Mouse (Mus musculus): ENCODE data around the gene Smchd1. TPM values are rescaled to one million over a fixed set of nuclear protein-coding genes. Genes with fewer than 3 reads are reported as not detected.

Smchd1 gene
- polyA plus RNA-seq, 1 experiment from 2014 or later = 24.6 TPM

DNA sequence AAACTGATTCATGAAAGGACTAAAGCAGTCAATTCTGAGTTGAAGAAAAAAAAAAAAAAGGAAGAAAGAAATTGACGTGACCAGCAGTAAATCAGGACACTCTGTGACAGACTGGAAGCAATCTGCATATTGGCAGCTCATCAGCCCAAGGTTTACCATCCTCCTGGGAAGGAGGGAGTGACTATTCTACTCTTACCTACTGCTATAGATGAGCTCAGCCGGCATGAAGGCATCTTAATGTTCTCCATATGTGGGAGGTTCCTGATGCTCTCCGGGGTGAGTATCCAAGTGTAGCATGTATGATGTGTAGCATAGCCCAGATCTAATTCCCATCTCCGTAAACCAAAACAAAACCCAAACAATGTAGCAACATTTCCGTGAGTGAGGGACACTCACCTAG lies 173.7 kb downstream of the Smchd1 start:
- peaks cover 2% of the 10 kb centered on the region; the same call in 1 of the 2 replicates for H3K4me1 ChIP-seq (ENCODE audit: control insufficient read depth, low read depth, low read length)
- no peak overlapping the region for H3K4me3 ChIP-seq (ENCODE audit: low read depth, low read length)
- no peak overlapping the region for H3K9ac ChIP-seq (ENCODE audit: low read depth, low read length)
- ATAC-seq (ENCODE audit: low read depth) = no peak
- H3K27ac ChIP-seq (ENCODE audit: low read length) = no peak overlapping the region
- 69% methylated on average over 5 of the region's 5 CpGs for WGBS (ENCODE audit: insufficient replicate concordance)
- H3K36me3 ChIP-seq (ENCODE audit: control insufficient read depth, insufficient read depth) = no peaks in the 10 kb centered on the region
- H3K4me2 ChIP-seq (ENCODE audit: low read depth, low read length) = no peak overlapping the region
- H3K27me3 ChIP-seq (ENCODE audit: control insufficient read depth, insufficient read depth, low read depth, low read length) = no peaks in the 10 kb centered on the region
- no peaks in the 10 kb centered on the region for H3K9me3 ChIP-seq (replicated peaks; ENCODE audit: control insufficient read depth, low read length)

DNA sequence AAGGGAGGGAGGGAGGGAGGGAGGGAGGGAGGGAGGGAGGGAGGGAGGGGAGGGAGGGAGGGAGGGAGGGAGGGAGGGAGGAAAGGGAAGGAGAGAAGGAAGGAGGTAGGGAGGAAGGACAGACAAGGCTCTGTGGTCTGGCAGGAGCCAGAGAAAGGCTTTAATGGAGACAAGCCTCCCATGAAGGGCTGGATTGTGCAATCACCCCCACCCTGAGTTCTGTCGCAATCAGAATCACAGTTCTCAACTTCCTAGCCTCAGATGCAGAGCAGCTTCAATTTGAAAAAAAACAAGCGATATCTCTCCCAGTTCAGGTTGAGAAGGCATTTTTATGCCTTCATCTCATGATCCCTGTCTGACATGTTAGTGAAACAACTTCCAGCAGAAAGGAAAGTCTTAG lies 174.8 kb downstream of the Smchd1 start:
- Histone ChIP-seq H3K36me3 (ENCODE audit: control insufficient read depth, insufficient read depth) (no peaks in the 10 kb centered on the region), H3K27ac (ENCODE audit: low read length) (peak overlapping the region; percentile 30; the same call in 1 of the 2 replicates), H3K27me3 (ENCODE audit: control insufficient read depth, insufficient read depth, low read depth, low read length) (no peaks in the 10 kb centered on the region), H3K4me2 (ENCODE audit: low read depth, low read length) (no peak overlapping the region), H3K9me3 (replicated peaks; ENCODE audit: control insufficient read depth, low read length) (no peaks in the 10 kb centered on the region), H3K4me3 (ENCODE audit: low read depth, low read length) (no peak overlapping the region), H3K4me1 (ENCODE audit: control insufficient read depth, low read depth, low read length) (peaks cover 4% of the 10 kb centered on the region), H3K9ac (ENCODE audit: low read depth, low read length) (no peak overlapping the region)
- peak; percentile 48; the same call in 1 of the 2 replicates for ATAC-seq (ENCODE audit: low read depth)
- WGBS (ENCODE audit: insufficient replicate concordance) = 46% methylated on average over 2 of the region's 2 CpGs

DNA sequence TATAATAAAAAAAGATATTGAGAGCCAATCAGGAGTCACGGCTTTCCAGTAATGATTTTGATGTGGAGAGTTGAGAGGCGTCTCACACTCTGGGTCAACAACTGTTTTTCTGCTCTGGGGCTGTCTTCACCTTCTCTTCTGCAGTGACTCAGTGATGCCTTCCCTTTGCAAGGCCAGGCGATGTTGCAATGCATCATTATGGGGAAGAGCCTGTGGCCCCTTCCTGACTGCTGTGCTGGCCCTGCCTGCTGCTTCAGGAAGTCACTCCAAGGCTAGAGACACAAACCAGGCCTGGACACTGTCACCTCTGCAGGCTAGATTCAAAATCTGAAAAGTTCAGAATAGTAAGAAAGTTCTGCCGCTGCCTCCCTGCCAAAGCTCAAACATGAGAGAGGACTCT lies 175.3 kb downstream of the Smchd1 start:
- peaks cover 8% of the 10 kb centered on the region for H3K4me1 ChIP-seq (ENCODE audit: control insufficient read depth, low read depth, low read length)
- no peak overlapping the region for H3K9ac ChIP-seq (ENCODE audit: low read depth, low read length)
- no peaks in the 10 kb centered on the region for H3K9me3 ChIP-seq (replicated peaks; ENCODE audit: control insufficient read depth, low read length)
- H3K27ac ChIP-seq (ENCODE audit: low read length) = peak overlapping the region; percentile 46; the same call in 1 of the 2 replicates
- WGBS (ENCODE audit: insufficient replicate concordance) = 53% methylated on average over 4 of the region's 4 CpGs
- ATAC-seq (ENCODE audit: low read depth) = peak; percentile 19; the same call in 1 of the 2 replicates
- no peak overlapping the region for H3K4me3 ChIP-seq (ENCODE audit: low read depth, low read length)
- H3K4me2 ChIP-seq (ENCODE audit: low read depth, low read length) = no peak overlapping the region
- no peaks in the 10 kb centered on the region for H3K27me3 ChIP-seq (ENCODE audit: control insufficient read depth, insufficient read depth, low read depth, low read length)
- H3K36me3 ChIP-seq (ENCODE audit: control insufficient read depth, insufficient read depth) = no peaks in the 10 kb centered on the region

DNA sequence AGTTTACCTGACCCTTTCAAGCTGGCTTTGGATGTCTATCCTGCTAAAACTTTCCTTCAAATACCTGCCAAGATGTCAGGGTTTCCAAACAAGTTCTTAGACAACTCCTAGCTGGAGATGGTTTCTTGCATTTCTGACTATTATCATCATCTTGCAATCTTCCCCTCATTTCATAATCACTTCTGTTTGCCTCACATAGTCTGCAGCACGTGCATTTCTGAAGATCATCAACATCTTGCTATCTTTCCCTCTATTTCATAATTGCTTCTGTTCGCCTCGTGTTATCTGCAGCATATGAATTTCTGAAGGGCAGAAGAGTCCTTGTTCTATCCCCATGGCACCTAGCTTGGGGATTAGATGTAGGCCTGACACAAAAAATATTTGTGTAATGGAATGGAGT lies 180.6 kb downstream of the Smchd1 start:
- Histone ChIP-seq H3K4me2 (ENCODE audit: low read depth, low read length) (no peak overlapping the region), H3K9ac (ENCODE audit: low read depth, low read length) (no peak overlapping the region), H3K27me3 (ENCODE audit: control insufficient read depth, insufficient read depth, low read depth, low read length) (no peaks in the 10 kb centered on the region), H3K4me3 (ENCODE audit: low read depth, low read length) (no peak overlapping the region), H3K36me3 (ENCODE audit: control insufficient read depth, insufficient read depth) (no peaks in the 10 kb centered on the region), H3K9me3 (replicated peaks; ENCODE audit: control insufficient read depth, low read length) (no peaks in the 10 kb centered on the region), H3K4me1 (ENCODE audit: control insufficient read depth, low read depth, low read length) (peaks cover 59% of the 10 kb centered on the region), H3K27ac (ENCODE audit: low read length) (0 out of 2 replicates have a peak overlapping the region, but pooled peaks have one; percentile 39)
- WGBS (ENCODE audit: insufficient replicate concordance) = 26% methylated on average over 3 of the region's 3 CpGs
- ATAC-seq (ENCODE audit: low read depth) = no peak

Other genes with a start within 250 kb of the Smchd1 start
- gene Emilin2, start 163.4 kb downstream of the Smchd1 start, polyA plus RNA-seq (2015; fragmentation: Nextera tagmentation; extraction: Ambion mirVana) = 18.5 and 20.0 TPM in 2 replicates
- 1.1 and 1.3 TPM in 2 replicates for gene Gm4707, start 15.4 kb downstream of the Smchd1 start, polyA plus RNA-seq (2015; fragmentation: Nextera tagmentation; extraction: Ambion mirVana)
- gene Ndc80, start 51.5 kb upstream of the Smchd1 start, polyA plus RNA-seq (2015; fragmentation: Nextera tagmentation; extraction: Ambion mirVana) = 30.2 and 32.5 TPM in 2 replicates
- 0.15 and 0.19 TPM in 2 replicates for gene Spdya, start 76.7 kb upstream of the Smchd1 start, polyA plus RNA-seq (2015; fragmentation: Nextera tagmentation; extraction: Ambion mirVana)
- gene Wdr43, start 140.6 kb upstream of the Smchd1 start, polyA plus RNA-seq (2015; fragmentation: Nextera tagmentation; extraction: Ambion mirVana) = 26.0 and 26.6 TPM in 2 replicates
- gene Togaram2, start 197.9 kb upstream of the Smchd1 start, polyA plus RNA-seq (2015; fragmentation: Nextera tagmentation; extraction: Ambion mirVana) = not detected in 2 replicates

Data from liver, embryonic 16.5 days (tissue).